Mouse (Mus musculus): ENCODE results near the gene Ucp1.
"Not testable (repeated sequence)": the region's sequence is repeated elsewhere in the genome, so short reads cannot be mapped to it uniquely, and the experiment has no call there.

The Ucp1 gene

DNA sequence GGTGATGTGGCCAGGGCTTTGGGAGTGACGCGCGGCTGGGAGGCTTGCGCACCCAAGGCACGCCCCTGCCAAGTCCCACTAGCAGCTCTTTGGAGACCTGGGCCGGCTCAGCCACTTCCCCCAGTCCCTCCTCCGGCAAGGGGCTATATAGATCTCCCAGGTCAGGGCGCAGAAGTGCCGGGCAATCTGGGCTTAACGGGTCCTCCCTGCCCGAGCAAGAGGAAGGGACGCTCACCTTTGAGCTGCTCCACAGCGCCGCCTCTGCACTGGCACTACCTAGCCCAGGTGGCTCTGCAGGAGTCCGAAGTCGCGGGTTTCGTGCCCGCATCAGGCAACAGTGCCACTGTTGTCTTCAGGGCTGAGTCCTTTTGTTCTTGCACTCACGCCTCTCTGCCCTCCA, at the start of gene Ucp1:
Gene Ucp1 (plus strand): TSS at position 177 of the 400 bp plus-strand sequence.
- DNase-seq (ENCODE audit: low spot score): peak; percentile 20

- no peak for DNase-seq (ENCODE audit: low spot score)
Measured at GRCm38 (mm10) chr8:83244151-83244550, 46.0 kb upstream of the Ucp1 start.

DNA sequence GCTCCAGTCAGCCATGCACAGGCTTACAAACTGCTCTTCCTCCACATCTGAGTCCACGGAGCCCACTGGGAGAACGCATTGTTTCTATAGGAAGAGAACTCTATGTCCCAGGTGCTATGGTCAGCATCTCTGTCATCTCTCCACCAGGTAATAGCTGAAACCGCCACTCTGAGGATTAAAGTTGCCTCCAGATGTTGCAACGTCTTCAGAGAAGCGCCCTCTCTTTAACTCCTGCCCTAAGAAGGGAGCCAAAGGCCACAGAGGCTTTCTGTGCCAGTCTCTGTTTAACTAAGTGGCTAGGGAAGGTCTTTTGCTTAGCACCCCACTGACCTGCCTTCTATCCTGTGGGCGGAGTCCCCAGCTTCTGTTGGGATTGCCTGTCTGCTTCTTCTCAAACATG, 39.3 kb upstream of the Ucp1 start:
- no peak for DNase-seq (ENCODE audit: low spot score)

DNA sequence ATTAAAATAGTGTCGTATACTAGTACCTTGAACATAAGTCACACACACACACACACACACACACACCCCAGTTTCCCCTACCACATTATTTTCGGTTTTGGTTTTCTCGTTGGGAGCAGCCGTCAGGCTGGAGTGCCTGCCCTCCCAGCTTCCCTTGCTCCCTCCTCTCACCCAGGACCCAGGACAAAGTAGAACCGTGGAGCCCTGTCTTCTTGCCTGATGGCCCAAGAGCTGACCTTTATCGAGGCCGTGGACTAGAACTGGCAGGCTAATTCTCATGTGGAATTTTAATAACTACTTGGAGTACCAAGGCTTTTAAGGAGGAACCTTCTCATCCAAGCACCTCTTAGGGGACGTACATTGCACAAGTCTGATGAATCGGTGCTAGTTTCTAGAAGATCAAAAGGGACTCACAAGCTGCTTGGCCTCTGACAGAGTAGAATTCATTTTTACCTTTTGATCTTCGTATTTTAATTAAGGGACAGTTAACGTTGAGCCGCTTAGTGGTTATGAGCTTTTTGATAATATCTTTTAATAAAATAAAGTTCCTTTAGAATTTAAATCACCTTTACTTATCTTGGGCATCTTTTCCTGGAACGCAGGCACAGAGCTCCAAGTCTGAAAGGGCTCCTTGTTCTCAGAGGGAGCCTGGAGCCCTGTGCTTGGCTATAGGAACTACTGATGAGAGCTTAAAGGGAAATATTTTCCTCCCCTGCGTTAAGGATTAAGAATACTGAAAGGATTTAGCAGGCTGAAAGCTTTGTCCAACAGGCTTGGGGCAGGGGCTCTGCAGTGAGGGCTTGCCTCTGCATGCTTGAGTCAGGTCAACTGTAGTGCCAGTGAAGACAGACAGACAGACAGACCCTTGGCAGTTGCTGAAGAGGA, 38.5 kb upstream of the Ucp1 start:
- no peak for DNase-seq (ENCODE audit: low spot score)

DNA sequence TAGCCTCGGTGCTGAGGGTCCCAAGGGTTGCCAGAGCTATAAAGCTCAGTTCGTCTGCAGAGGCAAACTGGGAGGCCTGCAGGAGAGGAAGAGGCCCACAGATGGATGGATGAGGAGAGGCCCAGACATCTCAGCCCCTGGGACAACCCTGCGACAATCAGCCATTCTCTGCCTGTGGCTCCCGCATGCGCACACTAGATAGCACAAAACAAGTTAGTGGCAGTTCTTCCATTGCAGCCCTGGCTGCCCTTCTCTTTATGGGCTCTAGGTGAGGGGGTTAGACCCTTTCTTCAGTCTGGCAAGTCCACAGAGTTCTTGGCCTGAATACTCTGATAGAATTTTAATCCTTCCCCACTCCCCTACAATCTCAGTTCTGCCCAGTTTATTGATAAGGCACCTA, 37.4 kb upstream of the Ucp1 start:
- DNase-seq (ENCODE audit: low spot score): no peak

- DNase-seq (ENCODE audit: low spot score): no peak
Measured at GRCm38 (mm10) chr8:83257631-83258030, 32.5 kb upstream of the Ucp1 start.

DNA sequence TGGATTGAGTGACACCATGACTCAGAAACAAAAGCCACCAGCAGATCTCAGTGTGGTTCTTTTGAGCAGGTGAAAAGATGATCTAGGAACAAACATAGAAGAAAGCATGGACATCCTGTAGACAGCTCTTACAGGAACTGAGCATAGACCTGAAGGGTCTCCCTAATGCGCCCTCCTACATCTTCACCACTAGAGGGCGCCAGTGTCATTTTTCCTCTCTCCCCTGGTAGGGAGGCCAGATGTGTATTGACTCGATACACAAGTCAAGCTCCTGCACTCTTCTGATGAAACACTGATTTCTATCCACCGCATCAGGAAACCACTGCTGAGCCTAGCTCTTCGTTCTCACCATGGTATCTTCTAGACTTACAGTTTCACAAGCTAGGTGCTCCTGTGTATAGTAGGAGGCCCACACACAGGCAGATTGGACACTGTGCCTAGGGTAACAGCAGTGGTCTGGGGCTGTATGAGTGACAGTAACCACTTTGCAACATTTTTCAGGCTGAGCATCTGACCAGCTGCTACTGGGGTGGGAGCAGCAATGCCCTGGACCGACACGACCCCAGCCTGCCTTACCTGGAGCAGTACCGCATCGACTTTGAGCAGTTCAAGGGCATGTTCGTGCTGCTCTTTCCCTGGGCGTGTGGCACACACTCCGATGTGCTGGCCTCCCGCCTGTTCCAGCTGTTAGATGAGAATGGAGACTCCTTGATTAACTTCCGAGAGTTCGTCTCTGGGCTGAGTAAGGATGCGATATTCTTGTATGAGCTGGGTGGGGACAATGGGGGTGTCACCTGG, 29.5 kb upstream of the Ucp1 start:
- peak; percentile 65 for DNase-seq (ENCODE audit: low spot score)

- no peak for DNase-seq (ENCODE audit: low spot score)
Measured at GRCm38 (mm10) chr8:83271172-83271571, 19.0 kb upstream of the Ucp1 start.

DNA sequence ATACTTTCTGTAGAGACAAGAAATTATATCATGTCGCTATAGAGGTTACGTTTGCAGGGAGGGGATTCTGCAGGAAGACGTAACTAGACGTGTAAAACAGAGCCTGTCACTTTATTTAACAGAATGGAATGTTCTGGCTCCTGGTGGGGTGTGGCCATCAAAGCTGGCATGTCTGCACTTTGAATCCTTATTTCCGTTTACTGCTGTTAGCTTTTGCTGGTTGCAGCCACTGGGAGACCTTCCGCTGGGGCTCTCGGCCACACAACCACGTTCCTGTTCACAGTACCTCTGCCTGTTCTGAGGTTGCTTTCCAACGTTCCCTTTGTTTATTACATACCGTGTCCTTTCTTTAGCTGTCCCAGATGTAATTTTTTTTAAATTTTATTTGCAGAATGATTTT, 17.7 kb upstream of the Ucp1 start:
- DNase-seq (ENCODE audit: low spot score): peak; percentile 25

- no peak for DNase-seq (ENCODE audit: low spot score)
Measured at GRCm38 (mm10) chr8:83274470-83274869, 15.7 kb upstream of the Ucp1 start.

GRCm38 (mm10) chr8:83278431-83278830, 11.7 kb upstream of the Ucp1 start:
- no peak for DNase-seq (ENCODE audit: low spot score)

GRCm38 (mm10) chr8:83285391-83285790, 4.8 kb upstream of the Ucp1 start:
- DNase-seq (ENCODE audit: low spot score): no peak

DNA sequence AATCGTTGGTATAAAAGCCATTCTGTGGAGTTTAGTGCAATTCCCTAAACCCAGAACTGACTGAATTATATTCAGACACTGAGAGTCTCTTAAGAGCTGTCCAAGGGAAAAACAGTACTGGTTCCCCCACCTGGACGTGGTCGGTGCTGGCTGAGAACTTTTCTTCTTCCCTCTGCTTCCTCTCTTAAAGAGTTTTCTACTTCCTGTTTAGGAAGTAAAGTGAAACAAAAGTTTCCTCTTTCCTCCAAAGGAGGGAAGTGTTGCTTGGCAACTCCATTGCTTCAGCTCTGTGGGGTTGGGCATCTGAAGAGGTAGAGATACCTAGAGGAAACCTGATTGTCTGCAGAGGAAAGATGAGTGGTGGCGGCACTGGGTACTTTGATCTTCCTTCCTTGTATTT, 7.2 kb downstream of the Ucp1 start:
- no peak for DNase-seq (ENCODE audit: low spot score)

GRCm38 (mm10) chr8:83300135-83300534, 10.0 kb downstream of the Ucp1 start:
- DNase-seq (ENCODE audit: low spot score): no peak

DNA sequence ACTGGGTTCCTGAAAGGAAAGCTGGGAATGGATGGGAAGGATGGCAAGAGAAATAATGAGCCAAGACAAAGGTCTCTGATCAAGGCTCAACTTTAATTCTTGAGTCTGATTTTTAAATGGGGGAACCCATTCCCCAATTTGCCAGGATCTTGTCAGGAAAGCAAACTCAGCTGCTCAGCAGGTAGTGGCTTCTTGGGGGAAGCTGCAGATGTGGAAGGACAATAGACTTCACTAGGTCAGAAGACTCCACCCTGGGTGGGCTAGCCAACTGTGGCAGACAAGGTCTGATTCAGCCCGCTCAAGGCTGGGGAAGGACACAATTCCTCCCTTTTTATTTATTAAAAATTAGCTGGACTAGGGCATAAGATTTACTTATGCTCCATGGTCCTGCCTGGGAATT, 14.8 kb downstream of the Ucp1 start:
- DNase-seq (ENCODE audit: low spot score): no peak

DNA sequence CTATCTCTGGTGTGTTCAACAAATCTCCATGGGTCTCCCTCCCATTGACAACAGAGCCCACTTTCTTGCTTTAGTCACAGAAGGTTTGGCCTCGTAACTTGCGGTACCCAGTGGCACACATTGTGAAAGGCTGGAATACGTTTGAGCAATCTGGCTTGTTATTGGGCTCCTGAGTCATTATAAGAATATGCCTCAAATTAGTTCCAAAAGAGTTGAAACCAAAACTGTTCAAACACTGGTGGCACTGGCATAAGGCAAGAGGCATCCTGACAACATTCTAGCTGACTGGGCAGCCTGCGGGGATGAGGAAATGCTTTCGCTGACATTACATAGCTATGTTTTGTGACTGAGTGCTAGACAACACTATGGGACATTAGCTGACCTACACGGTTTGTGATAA, 19.7 kb downstream of the Ucp1 start:
- DNase-seq (ENCODE audit: low spot score): no peak

DNA sequence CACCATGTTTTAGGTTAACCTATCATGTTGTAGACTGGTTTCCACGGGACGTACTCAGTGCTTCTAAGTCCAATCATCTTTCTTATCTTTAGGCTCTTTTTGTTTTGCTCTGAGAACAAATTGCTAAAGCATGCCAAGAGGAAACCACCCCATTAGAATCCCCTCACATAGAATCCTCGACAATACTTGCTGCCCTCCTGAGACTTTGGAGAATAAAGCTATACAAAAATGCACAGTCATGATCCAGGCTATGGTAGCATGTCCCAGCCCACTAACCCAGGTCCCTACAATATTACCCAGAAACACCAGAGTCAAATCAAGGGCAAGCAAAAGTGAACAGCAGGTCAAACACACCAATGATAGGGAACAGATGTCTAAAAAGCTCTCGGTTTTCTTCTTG, 24.9 kb downstream of the Ucp1 start:
- DNase-seq (ENCODE audit: low spot score): not testable (repeated sequence)

DNA sequence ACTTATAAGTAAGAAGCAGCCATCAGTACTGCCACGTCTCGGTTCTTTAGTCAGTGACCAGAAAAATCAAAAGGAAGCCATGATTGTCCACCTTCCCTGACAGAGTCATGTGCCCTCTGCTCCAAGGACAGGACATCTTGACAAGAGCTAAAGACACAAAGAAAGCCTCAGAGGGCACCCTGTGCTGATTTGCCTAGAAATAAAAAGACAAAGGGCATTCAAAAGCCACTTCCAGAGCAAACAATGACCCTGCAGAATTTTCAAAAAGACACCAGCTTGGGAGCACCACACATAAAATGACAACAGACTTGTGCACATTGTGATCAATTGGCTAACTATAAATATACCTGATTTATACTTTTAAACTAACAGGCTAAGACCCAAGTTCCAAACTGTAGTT, 25.5 kb downstream of the Ucp1 start:
- no peak for DNase-seq (ENCODE audit: low spot score)

- DNase-seq (ENCODE audit: low spot score): no peak
Measured at GRCm38 (mm10) chr8:83320543-83320942, 30.4 kb downstream of the Ucp1 start.

DNA sequence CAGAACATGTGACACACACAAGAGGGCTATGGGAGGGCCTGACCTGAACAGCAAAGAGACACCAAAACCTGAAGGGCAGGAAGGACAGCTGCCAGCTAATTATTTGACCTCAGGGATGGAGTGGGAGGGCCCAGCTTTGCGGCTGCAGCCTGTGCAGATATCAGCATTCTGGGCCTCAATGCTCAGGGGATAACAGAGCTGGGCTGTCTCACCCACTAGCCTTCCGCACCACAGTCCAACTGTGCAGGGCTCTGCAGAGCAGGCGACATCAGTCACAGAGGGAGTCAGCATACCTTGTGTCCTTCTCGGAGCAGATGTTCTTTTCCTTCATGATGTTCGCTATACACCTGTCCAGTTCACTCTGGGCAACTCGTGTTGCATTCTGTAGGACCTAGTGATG, 32.2 kb downstream of the Ucp1 start:
- no peak for DNase-seq (ENCODE audit: low spot score)

DNA sequence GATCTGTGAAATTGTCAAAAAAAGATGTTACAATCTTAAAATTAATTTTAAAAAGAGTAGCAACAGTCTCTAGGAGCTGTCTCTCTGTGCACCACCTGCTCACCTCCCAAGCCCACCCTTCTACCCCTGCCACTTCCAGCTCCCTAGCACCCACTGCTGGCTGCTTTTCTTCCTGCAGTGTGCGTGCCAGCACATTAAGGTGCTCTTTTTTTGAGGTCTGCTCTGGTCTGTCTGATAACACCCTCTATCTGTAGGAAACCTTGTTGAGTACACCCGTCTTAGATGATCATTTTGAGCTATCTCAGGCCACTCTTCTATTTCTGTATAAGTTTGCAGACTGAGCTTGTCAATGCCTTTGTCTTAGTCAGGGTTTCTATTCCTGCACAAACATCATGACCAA, 32.9 kb downstream of the Ucp1 start:
- DNase-seq (ENCODE audit: low spot score): no peak

GRCm38 (mm10) chr8:83327889-83328288, 37.7 kb downstream of the Ucp1 start:
- DNase-seq (ENCODE audit: low spot score): no peak

DNA sequence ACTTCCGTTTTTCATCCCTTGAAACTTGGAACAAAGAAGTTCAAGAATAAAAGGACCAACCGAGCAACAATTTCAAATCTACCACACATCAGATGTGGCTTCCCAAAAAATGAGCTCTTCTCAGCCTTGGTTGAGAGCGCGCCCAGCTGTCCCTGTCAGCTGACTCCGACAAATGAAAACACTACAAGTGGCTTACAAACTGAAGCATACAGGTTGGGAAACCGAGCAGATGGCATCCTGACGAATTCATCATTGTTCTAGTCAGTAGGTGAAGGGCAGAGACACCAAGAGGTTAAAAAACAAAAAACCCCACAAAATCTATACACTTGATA, 41.4 kb downstream of the Ucp1 start:
- DNase-seq (ENCODE audit: low spot score): no peak

All from urinary bladder, postnatal 14 days (tissue).